Mouse (Mus musculus) cerebellum, adult 2 months (tissue): ENCODE data around the gene Pdzph1.

Source experiments
- CTCF ChIP-seq: fragments of 200-500 bp; IDR thresholded peaks from 2 replicates; pipeline ENCODE4 v1.5.1; 2011; ENCODE audit warnings: low read depth, mild to moderate bottlenecking, control low read depth, low read length, moderate library complexity, borderline replicate concordance; ENCODE audit not compliant: insufficient read depth
- POLR2A ChIP-seq: fragments of 200-500 bp; IDR thresholded peaks from 2 replicates; pipeline ENCODE4 v1.6.1; 2011; ENCODE audit warnings: low read length, control low read depth, borderline replicate concordance; ENCODE audit not compliant: insufficient read depth

DNA sequence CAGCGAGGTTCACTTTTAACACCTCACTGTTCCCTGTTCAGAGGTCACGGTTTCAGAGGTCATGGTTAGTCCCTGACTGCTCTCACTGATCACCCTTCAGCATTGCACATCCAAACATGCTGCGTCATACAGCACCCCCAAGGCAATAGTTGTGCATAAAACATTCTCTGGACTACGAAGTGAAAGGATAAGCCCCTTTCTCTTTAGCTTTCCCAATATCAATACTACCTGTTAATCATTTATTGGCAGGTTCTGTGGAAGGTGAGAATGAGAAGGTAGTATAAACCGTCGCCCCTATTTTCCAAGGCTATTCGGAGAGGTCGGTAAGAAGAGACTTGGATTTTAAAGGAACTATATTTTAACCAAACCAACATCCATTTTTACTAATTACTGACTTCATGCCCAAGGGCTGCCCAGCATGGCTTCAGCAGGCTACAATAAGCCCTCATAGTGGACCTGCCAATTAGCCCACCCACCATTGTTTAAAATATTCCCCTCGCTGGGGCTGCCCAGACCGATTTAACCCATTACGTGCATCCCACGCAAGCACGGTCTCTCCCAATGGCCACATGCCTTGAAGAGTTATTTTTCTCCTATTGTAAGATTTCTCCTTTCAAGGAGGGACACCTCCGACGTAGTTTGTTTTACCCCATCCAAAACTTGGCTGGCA, 21.4 kb upstream of the Pdzph1 start:
- TF ChIP-seq POLR2A (no peak), CTCF (no peak)
